Mouse (Mus musculus): ENCODE results near the gene Sphk2.
"Not testable (repeated sequence)": the region's sequence is repeated elsewhere in the genome, so short reads cannot be mapped to it uniquely, and the experiment has no call there.

Gene Sphk2

DNA sequence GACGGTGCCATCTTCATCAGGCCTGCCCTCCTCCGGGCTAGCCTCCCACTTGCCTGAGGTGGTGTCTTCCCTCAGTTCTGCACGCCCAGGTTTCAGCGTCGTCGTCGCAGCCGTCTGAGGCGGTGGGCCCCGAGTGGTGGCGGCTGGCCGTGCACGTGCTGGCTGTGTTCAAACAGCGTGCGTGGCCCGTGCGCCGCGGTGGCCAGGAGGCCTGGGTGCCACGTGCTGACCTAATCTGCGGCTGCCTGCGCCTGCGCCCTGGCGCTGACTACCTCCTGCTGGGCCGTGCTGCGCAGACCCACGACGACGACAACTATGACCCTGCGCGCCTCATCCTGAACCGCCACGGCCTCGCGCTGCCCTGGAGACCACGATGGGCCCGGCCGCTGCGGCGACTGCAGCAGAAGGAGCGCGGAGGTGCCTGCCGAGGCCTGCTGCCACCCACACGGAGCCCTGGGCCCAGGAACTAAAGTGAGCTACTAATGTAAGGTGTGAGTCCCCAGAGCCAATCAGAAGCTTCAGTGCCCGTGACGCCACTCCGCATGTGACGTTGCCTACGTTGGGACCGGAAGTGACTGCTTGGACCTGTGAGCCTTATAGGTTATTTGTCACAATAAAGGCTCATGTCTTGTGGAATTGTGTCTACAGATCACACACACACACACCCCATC is 23.7 kb downstream of the Sphk2 start, which contains the start of gene Sec1:
Sec1 (minus strand) TSS at position 482 of the 671 bp plus-strand sequence.
- DNase-seq (ENCODE audit: low read depth, low spot score) = no peak

DNA sequence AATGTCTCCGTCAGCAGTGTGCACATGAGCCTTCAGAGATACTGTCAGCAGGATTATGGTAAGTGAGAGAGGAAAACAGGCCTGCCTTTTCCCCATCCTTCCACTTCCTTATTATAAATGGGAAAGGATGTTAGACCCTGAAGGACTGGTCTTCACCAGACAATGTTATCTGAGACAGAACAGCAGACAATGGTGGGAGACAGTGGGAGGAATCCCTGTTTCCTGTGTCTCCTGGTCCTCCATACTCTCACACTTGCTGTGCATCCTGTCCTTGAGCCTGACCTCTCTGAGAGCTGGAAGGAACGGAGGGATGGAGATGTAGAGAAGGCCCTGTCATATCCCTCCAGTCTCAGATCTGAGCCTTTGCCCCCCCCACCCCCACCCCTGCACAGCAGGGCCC is 25.4 kb downstream of the Sphk2 start:
- no peak for DNase-seq (ENCODE audit: low read depth, low spot score)

DNA sequence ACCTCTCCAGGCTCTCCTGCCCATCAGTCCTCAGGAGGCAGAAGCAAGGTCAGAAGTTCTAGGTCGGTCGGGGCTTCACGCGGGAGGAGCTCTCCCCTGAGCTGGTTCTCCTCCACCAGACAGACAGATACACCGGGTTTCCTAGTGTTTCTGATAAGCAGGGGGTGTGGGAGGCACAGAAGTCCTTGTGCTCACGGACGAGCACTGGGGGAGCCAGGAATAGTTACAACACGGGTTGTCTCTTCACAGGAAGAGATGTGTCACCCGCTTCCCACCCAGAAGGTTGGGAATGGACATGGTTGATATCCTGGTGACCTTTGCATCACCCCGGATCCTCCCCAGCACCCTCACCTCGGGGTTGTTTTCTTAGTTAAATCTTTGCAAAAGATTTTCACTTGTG is 28.0 kb downstream of the Sphk2 start:
- no peak for DNase-seq (ENCODE audit: low read depth, low spot score)

DNA sequence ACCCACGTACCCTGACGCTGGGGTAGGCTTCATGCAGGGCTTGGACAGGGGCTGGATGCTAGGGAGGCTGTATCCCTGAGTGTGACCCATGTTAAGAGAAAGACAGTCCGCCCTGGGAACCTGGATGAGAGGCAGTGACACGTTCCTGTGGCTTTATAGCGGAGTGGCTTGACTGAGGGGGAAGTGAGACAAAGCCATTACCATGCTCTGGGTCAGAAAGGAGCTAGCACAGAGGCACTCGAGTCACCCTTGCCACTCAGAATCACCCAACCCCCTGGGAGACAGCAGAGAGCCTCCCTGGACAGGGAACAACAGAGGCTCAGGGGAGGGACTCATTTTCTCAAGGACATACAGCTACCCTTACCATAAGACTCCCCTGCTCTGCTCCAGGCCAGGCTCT is 28.7 kb downstream of the Sphk2 start:
- no peak for DNase-seq (ENCODE audit: low read depth, low spot score)

DNA sequence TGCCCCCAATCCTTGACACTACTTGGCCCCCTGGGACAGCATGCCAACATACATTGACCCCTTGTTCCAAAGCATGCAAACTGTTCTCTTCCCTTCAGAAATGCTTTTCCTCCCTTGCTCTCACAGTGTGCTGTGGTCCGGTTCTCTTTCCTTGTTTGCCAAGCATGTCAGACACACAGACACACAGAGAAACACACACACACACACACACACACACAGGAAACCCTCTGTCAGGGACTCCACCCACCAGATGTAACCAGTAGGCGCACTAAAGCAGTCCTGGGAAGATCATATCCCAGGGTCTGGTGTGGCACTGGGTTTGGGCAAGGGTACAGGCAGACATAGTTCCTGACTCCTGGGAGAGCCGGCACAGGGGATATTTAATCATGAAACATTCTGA is 31.0 kb downstream of the Sphk2 start:
- DNase-seq (ENCODE audit: low read depth, low spot score) = no peak

DNA sequence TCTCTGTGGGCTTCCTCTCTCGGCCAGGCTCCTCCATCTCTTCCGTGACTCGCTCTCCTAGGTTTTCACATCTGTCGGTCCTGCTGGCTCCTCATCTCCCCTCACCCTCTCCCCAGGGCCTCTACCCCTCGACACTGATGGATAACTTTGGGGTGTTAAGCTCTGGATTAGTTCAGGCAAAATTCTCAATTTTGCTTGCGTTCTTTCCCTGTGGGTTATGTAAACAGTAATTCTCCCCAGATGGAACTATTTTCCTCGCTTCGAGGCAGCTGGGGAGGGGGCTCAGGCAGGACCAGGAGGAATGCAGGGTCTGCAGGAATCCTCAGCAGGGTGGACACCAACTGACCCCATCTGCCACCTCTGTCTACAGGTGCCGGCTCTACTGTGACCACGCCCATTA is 32.0 kb downstream of the Sphk2 start:
- DNase-seq (ENCODE audit: low read depth, low spot score) = no peak

DNA sequence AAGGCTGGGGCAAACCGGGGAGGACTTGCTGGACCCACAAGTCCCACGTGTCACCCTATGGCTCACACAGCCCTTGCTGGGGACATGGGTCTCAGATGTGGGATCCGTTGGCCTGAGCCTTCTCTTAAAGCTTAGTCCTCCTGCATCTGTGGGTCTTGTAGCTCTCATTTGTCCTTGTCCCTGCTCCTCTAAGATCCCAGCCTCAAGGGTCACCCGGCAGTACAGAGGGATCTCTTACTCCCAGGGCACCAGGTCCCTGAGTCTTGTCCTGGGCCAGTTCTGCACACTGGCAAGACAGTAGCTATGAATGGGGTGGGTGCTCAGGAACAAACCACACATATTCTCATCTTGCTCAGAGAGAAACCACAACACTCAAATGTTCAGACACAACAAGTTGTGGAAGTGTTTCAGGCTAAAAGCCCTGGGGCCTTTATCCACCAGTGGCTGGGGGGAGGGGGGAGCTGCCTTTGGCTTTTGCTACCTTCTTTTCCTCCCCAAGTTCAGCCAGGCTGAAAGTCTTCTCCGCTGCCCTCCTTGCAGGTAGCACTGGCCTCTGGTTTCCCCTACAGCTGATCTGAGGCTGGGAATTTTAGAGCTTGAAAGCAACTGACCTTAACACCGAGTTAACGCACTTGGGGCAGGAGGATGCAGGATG is 34.3 kb downstream of the Sphk2 start, which contains the start of gene Ntn5:
Ntn5 (plus strand) TSS at position 627 of the 655 bp plus-strand sequence.
- DNase-seq (ENCODE audit: low read depth, low spot score) = no peak

DNA sequence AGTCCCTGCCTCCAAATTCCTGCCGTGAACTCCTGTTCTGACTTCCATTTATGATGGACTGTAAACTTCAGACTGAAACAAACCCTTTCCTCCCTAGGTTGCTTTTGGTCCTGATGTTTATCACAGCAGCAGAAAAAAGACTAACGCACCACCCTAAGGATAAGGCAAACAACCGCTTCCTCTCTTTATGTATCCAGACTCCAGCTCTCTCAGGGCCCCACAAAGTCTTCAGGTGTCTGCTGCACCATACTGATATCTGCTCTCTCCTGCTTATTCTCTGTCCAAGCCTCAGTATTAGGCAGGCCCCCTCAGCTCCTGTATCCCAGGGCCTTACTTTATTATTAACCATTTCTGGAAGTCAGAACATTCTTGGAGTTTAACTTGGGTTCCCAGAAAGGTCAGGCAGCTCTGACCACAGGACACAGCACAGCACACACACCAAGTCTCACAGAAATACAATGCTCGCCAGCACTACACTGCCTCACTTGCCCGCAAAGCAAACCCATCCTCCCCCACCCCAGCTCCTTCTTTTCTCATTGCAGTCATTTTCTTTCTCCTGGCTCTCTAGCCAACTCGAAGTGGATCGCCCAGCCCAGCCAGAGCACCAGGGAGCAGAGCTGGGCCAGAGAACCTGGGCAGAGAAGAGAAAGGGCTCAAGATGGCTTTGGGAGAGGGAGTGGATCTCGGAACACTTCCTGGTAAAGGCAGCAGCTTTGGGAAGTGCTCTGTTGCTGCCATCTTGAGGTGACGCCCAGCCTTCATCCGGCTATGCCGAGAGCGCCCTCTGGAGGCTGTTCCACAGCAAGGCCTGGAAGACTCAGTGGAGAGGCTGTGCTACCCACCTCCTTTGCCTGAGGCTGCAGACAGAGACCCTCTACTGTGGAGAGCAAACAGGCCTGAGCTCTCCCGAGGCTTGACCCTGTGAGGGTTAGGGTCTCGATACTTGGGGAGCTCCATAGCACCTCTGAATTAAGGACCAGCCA is 35.4 kb downstream of the Sphk2 start:
- peak; percentile 89 for DNase-seq (ENCODE audit: low read depth, low spot score)

DNA sequence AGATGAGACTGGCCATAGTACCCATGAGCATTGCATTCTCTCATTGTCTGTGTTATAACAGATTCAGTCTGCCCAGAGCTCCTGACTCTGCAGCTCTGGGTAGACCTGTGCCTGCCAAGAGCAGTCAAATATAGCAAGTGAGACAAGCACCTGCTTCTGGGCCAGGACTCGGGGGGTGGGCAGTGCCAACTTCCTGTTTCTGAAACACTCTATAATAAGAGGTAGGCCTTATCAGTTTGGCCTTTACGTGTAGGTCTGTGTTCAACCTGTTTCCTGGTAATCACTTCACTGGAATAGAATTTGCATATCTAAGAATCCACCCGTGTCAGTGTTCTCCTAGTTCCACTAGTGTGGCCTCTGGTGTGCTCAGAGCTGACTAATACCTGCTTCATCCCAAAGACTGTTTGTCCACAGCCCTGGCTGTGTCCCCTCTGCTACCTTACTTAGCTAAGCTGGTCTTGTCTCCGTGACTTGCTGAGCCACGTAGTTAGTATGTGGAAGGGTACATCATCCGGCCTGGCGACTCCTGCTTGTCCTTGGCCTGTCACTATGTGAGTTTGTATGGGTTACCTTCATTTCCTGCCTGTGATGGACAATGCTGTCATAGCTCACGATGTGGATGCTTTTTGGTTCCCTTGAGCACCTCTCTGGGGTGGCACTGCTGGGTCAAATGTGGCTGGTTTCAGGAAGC is 36.6 kb downstream of the Sphk2 start:
- no peak for DNase-seq (ENCODE audit: low read depth, low spot score)

DNA sequence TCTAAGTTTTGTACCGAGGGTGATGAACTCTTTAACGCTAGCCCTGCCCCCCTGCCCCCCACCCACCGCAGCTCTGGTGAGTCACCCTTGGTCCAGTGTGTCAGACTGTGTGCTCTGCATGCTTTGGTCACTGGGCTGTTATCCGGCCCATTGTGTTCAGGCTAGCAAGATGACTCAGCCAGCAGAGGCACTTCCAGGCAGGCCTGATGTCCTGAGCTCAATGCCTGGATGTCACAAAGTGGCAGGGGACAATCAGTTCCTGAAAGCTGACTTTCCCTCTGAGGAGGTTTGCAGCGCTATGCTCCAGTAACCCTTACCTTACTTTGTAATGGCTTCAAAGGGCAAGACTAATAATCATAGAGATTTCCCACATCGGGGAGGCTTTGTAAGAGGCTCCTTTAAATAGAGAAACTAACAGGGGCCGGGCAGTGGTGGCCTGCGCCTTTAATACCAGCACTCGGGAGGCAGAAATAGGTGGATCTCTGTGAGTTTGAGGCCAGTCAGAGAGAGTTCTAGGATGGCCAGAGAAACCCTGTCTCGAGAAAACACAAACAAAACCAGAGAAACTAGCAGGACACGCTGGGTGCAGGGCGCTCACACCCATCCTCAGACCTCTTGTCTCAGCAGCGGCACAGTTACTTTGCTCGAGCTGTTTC is 37.7 kb downstream of the Sphk2 start:
- no peak for DNase-seq (ENCODE audit: low read depth, low spot score)

DNA sequence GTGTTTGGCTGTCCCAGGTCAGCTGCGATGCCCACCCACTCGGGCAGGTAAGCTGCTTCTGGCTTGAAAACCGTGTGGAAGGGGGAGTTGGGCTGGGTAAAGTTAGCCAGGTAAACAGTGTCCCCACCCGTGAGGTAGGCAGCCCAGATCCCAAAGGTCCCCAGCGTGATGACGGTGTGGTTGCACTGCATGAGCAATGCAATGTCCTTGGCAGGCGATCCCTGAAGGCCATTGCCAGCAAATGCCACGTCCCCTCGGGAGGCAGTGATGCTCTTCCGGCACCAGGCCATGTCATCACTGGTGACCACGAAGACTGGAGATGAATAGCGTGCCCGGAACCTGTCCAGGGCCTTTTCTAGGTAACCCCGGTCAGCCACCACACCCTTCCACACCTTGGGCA is 39.3 kb downstream of the Sphk2 start:
- no peak for DNase-seq (ENCODE audit: low read depth, low spot score)

DNA sequence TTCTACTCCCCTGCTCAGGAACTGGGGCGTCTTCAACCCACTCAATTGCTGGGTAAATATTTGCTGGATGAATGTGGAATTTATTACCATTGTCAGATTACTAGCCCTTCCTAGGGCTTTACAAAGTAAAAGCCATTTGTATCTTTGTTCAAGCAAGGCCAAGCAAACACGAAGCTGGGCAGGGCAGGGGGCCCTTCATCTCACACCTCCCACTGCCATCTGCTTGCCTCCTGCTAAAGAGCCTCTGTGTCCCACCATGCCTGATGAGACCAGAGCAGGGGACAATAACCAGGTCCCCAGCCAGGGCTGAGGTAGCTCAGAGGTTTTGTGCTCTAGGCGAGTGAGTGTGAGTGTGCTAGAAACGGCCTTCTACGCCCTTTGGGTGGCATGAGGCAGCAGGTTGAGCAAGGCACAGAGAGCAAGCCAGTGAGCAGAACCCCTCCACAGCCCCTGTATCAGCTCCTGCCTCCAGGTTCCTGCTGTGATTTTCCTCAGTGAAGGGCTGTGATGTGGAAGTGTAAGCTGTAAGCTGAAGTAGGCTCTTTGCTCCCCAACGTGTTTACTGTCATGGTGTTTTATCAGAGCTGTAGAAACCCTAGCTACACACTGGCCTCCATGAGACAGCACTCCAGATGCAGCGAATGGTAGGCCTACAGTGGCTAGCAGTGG is 40.0 kb downstream of the Sphk2 start:
- no peak for DNase-seq (ENCODE audit: low read depth, low spot score)

DNA sequence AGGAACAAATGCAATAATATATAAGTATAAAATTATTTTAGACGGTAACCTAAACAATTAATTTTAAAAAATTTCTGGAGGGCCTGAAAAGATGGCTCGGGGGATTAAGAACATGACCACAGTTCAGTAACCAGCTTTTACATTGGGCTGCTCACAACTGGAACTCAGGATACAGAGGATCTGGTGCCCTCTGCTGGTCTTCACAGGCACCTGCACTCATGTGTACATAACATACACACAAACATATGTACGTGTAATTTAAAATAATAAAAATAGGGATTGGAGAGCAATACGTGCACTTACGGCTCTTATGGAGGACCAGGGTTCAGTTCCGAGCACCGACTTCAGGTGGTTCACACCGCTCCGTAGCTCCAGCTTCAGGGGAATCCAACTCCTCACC is 48.9 kb downstream of the Sphk2 start:
- no peak for DNase-seq (ENCODE audit: low read depth, low spot score)

DNA sequence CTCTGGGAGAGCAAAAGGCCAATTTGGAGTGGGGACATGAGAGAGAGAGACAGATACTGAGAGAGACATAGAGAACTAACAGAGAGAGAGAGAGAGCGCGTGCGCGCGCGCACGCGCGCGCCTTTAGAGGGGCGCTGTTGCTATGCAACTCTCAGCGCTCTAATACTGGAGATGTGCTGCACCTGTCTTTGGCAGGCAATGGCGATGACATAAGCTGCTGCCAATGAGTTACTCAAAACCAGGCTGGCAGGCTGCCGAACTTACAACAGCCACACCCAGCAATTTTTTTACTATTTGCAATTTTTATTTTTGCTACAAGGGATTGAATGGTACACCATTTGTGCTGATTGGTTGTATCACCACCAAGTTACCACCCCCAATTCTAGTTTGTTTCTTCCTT is 50.0 kb downstream of the Sphk2 start:
- no peak for DNase-seq (ENCODE audit: low read depth, low spot score)

DNA sequence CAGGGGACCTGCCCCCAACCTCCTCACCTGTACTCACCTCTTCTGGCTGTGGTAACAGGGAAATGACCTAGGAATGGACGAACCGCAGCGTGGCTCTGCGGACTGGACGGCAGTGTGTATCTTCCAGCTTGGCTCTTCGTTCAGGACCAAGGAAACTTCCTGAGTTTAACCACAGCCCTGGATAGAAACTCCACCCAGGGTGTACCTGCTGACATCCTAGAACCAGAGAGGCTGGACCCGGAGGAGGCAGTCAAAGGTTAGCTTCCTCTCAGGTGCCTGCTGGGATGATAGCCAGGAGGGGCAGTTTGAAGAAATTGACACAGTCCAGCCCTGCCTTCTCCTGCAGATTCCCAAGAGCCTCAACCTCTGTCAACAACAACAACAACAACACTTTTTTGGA is 51.6 kb downstream of the Sphk2 start, which contains the start of gene Fut2:
Fut2 (minus strand) TSS at position 234 of the 400 bp plus-strand sequence.
- no peak for DNase-seq (ENCODE audit: low read depth, low spot score)

DNA sequence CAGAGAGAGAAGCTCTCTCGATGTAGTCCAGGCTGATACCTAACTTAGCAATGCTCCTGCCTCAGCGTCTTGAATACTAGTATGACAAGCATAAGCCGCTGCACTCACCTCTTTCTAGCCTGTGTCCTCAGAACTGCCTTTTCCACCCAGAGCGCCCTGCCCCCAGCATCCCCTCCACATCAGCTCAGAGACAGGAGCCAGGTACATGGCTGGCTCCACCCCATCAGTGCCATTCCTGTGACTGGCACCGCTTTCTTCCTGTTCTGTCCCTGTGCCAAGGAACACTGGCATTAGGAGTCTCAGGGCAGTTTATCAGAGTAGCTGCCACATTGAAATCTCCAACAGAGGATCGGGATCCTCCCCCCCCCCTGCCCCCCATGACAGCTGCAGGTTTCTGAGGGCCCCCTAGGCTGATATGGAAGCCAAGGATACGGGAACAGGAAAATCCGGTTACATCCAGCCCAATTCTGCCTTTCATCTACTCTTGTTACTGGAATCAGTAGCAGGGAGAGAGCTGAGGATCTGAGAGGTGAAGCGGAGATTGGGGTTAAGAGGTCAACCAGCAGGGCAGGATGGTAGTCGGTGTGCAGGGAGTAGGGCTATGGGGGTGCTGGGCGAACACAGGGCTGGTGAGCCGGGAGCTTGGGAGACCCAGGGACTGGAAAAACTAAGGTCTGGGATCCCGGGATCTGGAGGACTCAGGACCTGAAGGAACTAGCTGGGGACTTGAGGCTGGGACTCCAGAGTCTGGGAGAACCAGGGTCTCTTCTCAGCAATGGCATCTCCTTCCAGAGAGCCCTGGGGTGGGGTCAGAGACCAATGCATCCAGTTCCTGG is 52.3 kb downstream of the Sphk2 start:
- no peak for DNase-seq (ENCODE audit: low read depth, low spot score)

DNA sequence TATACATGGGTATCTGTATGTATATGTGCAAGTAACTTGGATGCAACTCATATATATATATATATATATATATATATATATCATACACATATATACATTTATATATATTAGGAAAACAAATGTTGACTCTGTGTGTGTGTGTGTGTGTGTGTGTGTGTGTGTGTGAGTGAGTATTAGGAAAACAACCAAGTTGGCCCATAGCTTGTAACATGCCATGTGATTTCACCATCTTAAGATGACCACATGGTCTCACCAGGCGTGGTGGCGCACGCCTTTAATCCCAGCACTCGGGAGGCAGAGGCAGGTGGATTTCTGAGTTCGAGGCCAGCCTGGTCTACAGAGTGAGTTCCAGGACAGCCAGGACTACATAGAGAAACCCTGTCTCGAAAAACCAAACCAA is 56.1 kb downstream of the Sphk2 start:
- DNase-seq (ENCODE audit: low read depth, low spot score) = not testable (repeated sequence)

DNA sequence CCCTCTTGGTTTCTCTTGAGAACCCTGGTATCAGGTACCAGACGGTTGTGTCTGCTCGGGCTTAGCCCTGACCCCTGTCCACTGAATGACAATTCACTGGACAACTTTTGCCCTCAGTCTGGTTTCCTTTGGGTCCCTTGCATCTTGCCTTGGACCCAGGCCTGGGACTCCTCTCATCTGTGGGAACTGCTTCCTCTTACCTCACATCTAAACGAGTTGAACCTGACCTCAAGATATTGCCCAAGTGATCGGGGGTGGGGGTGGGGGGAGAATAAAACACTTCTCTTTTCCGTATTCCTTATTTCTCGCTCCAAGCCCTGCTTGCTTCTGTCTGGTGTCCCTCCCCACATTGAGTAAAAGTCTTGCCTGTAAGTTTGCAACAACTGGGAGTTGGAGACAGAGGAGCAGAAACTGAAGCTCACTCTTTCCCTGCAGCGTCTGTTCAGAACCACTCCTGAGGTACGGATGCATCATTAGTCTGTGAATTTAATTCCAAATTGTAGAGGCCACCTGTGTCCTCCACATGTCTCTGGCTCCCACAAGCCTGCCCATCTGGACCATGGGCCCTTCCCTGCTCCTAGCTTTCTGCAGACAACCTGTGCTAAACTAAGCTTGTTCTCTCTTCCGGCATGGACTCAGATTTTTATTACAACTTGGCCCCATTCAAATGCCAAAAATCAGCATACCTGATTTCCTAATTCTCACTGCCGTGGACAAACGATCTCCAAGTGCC is 56.9 kb downstream of the Sphk2 start:
- DNase-seq (ENCODE audit: low read depth, low spot score) = no peak
